Comparison of ENCODE assay signal across 22 mouse cellular contexts in the genomic region with DNA sequence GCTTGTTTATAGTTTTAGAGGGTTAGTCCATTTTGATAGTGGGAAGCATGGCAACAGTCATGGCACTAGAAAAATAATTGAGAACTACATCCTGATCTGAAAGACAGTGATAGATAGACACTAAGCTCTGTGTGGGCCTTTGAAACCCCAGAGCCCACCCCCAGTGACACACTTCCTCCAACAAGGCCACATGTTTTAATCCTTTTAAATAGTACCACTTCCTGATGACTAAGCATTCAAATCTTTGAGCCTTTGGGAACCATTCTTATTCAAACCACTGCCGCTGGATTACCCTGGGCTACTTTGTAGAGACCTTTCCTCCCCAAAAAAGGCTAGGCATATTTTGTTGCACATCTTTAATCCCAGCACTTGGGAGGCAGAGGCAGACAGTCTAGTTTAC. TPM values are rescaled to one million over a fixed set of nuclear protein-coding genes. Genes with fewer than 3 reads are reported as not detected.
DNase-seq lines count a peak whose midpoint lies in the region; TF ChIP-seq lines count a peak whose summit lies in the region.
"Had no signal": no experiment of that assay in that cellular context is flagged by ENCODE, and none has a peak within 500 bp of the region (broad histone marks: within the 10 kb centered on the region; RNA-seq: fewer than 3 reads in every experiment).

No protein-coding gene starts in this region.

- no peak for TF ChIP-seq POLR2A in myocyte (IDR thresholded peaks at IDR 0.05; ENCODE audit: insufficient read length, low read depth)

- no peaks in the 10 kb centered on the region for H3K27me3 ChIP-seq in E14TG2a.4 (ENCODE audit: insufficient read depth, low read length)
- H3K27me3 ChIP-seq in myocyte (ENCODE audit: control insufficient read depth, insufficient read depth, insufficient read length): no peaks in the 10 kb centered on the region
- H3K27me3 ChIP-seq: heart, embryonic 15.5 days had no signal

- no peaks in the 10 kb centered on the region for H3K9me3 ChIP-seq in E14TG2a.4 (ENCODE audit: low read length)
- H3K9me3 ChIP-seq: embryonic facial prominence, embryonic 13.5 days; forebrain, embryonic 13.5 days; heart, embryonic 15.5 days; hindbrain, embryonic 13.5 days had no signal

- H3ac ChIP-seq in myocyte (ENCODE audit: control insufficient read depth, insufficient read length): no peak overlapping the region

- peaks cover 95% of the 10 kb centered on the region for H3K4me1 ChIP-seq in E14TG2a.4 (replicated peaks; ENCODE audit: low read depth, low read length)

- peak; percentile 85 for DNase-seq in 416B (ENCODE audit: low read depth)
- DNase-seq in Muller cell, postnatal 12 days (ENCODE audit: inconsistent ontology term): peak; percentile 9
- no peak for DNase-seq in cerebellum, postnatal 36 days
- no peak for DNase-seq in c-Kit-positive CD71-positive TER-119-positive erythroid progenitor cells, embryonic 14.5 days (ENCODE audit: low spot score)
- no peak for DNase-seq in spleen, postnatal 4 days (ENCODE audit: low spot score in 2 of 2)
- DNase-seq: adrenal gland, postnatal 36 days; B cell, adult 2 months; cerebellum, adult 11 months; cerebellum, adult 8-10 months; cerebellum, postnatal 14 days; forebrain, postnatal 0 days; gastrocnemius, postnatal 14 days; heart, adult 2 months; heart, postnatal 14 days; kidney, adult 11 months had no signal

- TF ChIP-seq CTCF in E14TG2a.4 (conservative IDR thresholded peaks at IDR 0.05; ENCODE audit: low read length): no peak

- H3K79me2 ChIP-seq in myocyte (ENCODE audit: control insufficient read depth, insufficient read depth): peaks cover 73% of the 10 kb centered on the region

- H3K4me2 ChIP-seq in myocyte (ENCODE audit: low read depth): peak overlapping the region; percentile 77
- H3K4me2 ChIP-seq: embryonic facial prominence, embryonic 13.5 days; forebrain, embryonic 13.5 days; heart, embryonic 11.5 days; heart, embryonic 15.5 days; hindbrain, embryonic 13.5 days had no signal

- H3K36me3 ChIP-seq in E14TG2a.4 (ENCODE audit: insufficient read depth, low read length) (peaks cover 28% of the 10 kb centered on the region), myocyte (ENCODE audit: control insufficient read depth, insufficient read depth) (no peaks in the 10 kb centered on the region)
- H3K36me3 ChIP-seq: embryonic facial prominence, embryonic 13.5 days; heart, embryonic 15.5 days; hindbrain, embryonic 13.5 days had no signal

- H3K4me3 ChIP-seq in E14TG2a.4 (replicated peaks; ENCODE audit: low read length) (peak overlapping the region; percentile 63), myocyte (no peak overlapping the region)
- H3K4me3 ChIP-seq: embryonic facial prominence, embryonic 13.5 days; forebrain, embryonic 13.5 days; heart, adult 2 months; heart, embryonic 15.5 days; hindbrain, embryonic 13.5 days had no signal

TF ChIP-seq in myocyte, 11 proteins besides CTCF, POLR2A, EP300 and RAD21:
- no peak for TF ChIP-seq POLR2AphosphoS2 (IDR thresholded peaks at IDR 0.05; ENCODE audit: insufficient read length, low read depth)
- TF ChIP-seq MYOG (IDR thresholded peaks at IDR 0.05; ENCODE audit: control insufficient read depth in 1 of 3, insufficient read depth in 1 of 3, insufficient read length in 2 of 3, low read depth in 2 of 3): no peak
- no peak for TF ChIP-seq TCF3 (IDR thresholded peaks at IDR 0.05; ENCODE audit: insufficient read length, low read depth)
- TF ChIP-seq REST (IDR thresholded peaks at IDR 0.05; ENCODE audit: insufficient read depth, insufficient read length): no peak
- no peak for TF ChIP-seq SRF (IDR thresholded peaks at IDR 0.05; ENCODE audit: control insufficient read depth, insufficient read length, low read depth)

RNA-seq across cellular contexts. Expression of a gene that starts 6.3 kb away (rescaled TPM):
- 32.1 TPM for polyA plus RNA-seq in myocyte (2012; fragmentation: generic; extraction: Trizol)

RNA-seq across cellular contexts. Expression of a gene that starts 32.0 kb away (rescaled TPM):
- 140 TPM for polyA plus RNA-seq in myocyte (2012; fragmentation: generic; extraction: Trizol)

RNA-seq across cellular contexts. Expression of a gene that starts 48.8 kb away (rescaled TPM):
- 6.9 TPM for polyA plus RNA-seq in myocyte (2012; fragmentation: generic; extraction: Trizol)

RNA-seq across cellular contexts. Expression of a gene that starts 55.9 kb away (rescaled TPM):
- 14.6 TPM for polyA plus RNA-seq in myocyte (2012; fragmentation: generic; extraction: Trizol)

Comparison
In these comparisons a context has a peak if more than half of its experiments do, and no peak if none do; other contexts are left out.
1. DNase-seq: peak in 416B (single experiment) and Muller cell, postnatal 12 days (single experiment); none in cerebellum, postnatal 36 days (0 of 2), c-Kit-positive CD71-positive TER-119-positive erythroid progenitor cells, embryonic 14.5 days (single experiment) and spleen, postnatal 4 days (0 of 2).